Mouse (Mus musculus) intestine, postnatal 0 days (tissue): Measurements from ENCODE around the gene Ulk1. TPM values are rescaled to one million over a fixed set of nuclear protein-coding genes. Genes with fewer than 3 reads are reported as not detected.

Source experiments
- ATAC-seq: fragments of 200-750 bp; cut with Nextera tagmentation; 2 replicates; pipeline ENCODE4 v1.8.0; 2017; ENCODE audit warnings: mild to moderate bottlenecking, moderate TSS enrichment, moderate library complexity
- H3K27ac ChIP-seq: fragments of 300-500 bp; sonication (generic); 2 replicates; pipeline ENCODE4 v1.5.1; 2014; ENCODE audit warnings: mild to moderate bottlenecking, low read depth, low read length, moderate library complexity
- H3K27me3 ChIP-seq: fragments of 300-500 bp; sonication (generic); replicated peaks from 2 replicates; pipeline ENCODE4 v1.6.1; 2014; ENCODE audit warnings: low read length, mixed read lengths; ENCODE audit not compliant: control insufficient read depth, insufficient read depth
- H3K36me3 ChIP-seq: fragments of 300-500 bp; sonication (generic); 2 replicates; pipeline ENCODE4 v1.6.1; 2014; ENCODE audit warnings: mild to moderate bottlenecking, moderate library complexity; ENCODE audit not compliant: control insufficient read depth, insufficient read depth
- H3K4me1 ChIP-seq: fragments of 300-500 bp; sonication (generic); replicated peaks from 2 replicates; pipeline ENCODE4 v1.6.1; 2014; ENCODE audit warnings: antibody characterized with exemption, low read length, mixed read lengths; ENCODE audit not compliant: control insufficient read depth, insufficient read depth
- H3K4me2 ChIP-seq: fragments of 300-500 bp; sonication (generic); replicated peaks from 2 replicates; pipeline ENCODE4 v1.6.1; 2014; ENCODE audit warnings: low read depth, mild to moderate bottlenecking, moderate library complexity
- H3K4me3 ChIP-seq: fragments of 300-500 bp; sonication (generic); 2 replicates; pipeline ENCODE4 v1.5.1; 2014; ENCODE audit warnings: low read depth, low read length
- H3K9ac ChIP-seq: fragments of 300-500 bp; sonication (generic); 2 replicates; pipeline ENCODE4 v1.6.1; 2014; ENCODE audit warnings: mild to moderate bottlenecking, low read depth, low read length
- H3K9me3 ChIP-seq: fragments of 300-500 bp; sonication (generic); 2 replicates; pipeline ENCODE4 v1.6.1; 2016; ENCODE audit warnings: mixed run types; ENCODE audit not compliant: control insufficient read depth
- CTCF ChIP-seq: sonication (generic); IDR thresholded peaks from 2 replicates; pipeline ENCODE4 v1.5.1; 2016; ENCODE audit warnings: low read depth, mild to moderate bottlenecking, control low read depth, antibody characterized with exemption, moderate library complexity
- WGBS: fragments of 180-500 bp; shearing (Covaris S2); extraction: QIAGEN DNeasy Blood & Tissue Kit; methylation state at CpG from one replicate; pipeline ENCODE4 v1.1.7; 2014; 5-methylcytosine and 5-hydroxymethylcytosine counted together
- polyA plus RNA-seq: library from polyadenylated mRNA; unstranded; fragments of >200 nt; fragmentation: Nextera tagmentation; extraction: Ambion mirVana; gene quantifications from 2 replicates; pipeline ENCODE4 v1.2.1, GENCODE M21; 2015

Gene Ulk1
- polyA plus RNA-seq, 1 experiment from 2014 or later: 6.0 TPM

GRCm38 (mm10) chr5:110801036-110801624 is 8.8 kb downstream of the Ulk1 start:
- peak; percentile 46 for ATAC-seq
- H3K9ac ChIP-seq: no peak overlapping the region; the same call in 1 of the 2 replicates
- no peaks in the 10 kb centered on the region for H3K4me1 ChIP-seq
- no peaks in the 10 kb centered on the region for H3K9me3 ChIP-seq
- peaks cover 40% of the 10 kb centered on the region for H3K36me3 ChIP-seq
- no peak overlapping the region for H3K4me2 ChIP-seq
- WGBS: 88% methylated on average over 3 of the region's 3 CpGs
- H3K27ac ChIP-seq: no peak overlapping the region
- H3K4me3 ChIP-seq: no peak overlapping the region
- no peak for TF ChIP-seq CTCF
- H3K27me3 ChIP-seq: no peaks in the 10 kb centered on the region

- Histone ChIP-seq H3K27ac (no peak overlapping the region), H3K9ac (no peak overlapping the region), H3K27me3 (no peaks in the 10 kb centered on the region), H3K9me3 (no peaks in the 10 kb centered on the region), H3K4me1 (no peaks in the 10 kb centered on the region), H3K4me2 (no peak overlapping the region), H3K36me3 (peaks cover 71% of the 10 kb centered on the region), H3K4me3 (no peak overlapping the region)
- no peak for TF ChIP-seq CTCF
- WGBS: 58% methylated on average over 4 of the region's 4 CpGs
- ATAC-seq: peak; percentile 36
Measured at GRCm38 (mm10) chr5:110797696-110798095, 12.2 kb downstream of the Ulk1 start.

GRCm38 (mm10) chr5:110794363-110794762 is 15.5 kb downstream of the Ulk1 start:
- WGBS: 89% methylated on average over 7 of the region's 7 CpGs
- no peak overlapping the region for H3K4me2 ChIP-seq
- H3K36me3 ChIP-seq: peaks cover 95% of the 10 kb centered on the region
- no peak for TF ChIP-seq CTCF
- H3K4me1 ChIP-seq: no peaks in the 10 kb centered on the region
- no peak overlapping the region for H3K4me3 ChIP-seq
- H3K9ac ChIP-seq: no peak overlapping the region
- no peaks in the 10 kb centered on the region for H3K9me3 ChIP-seq
- no peak for ATAC-seq
- no peak overlapping the region for H3K27ac ChIP-seq
- H3K27me3 ChIP-seq: no peaks in the 10 kb centered on the region

GRCm38 (mm10) chr5:110788684-110789083 is 21.2 kb downstream of the Ulk1 start:
- peak; percentile 86 for TF ChIP-seq CTCF

GRCm38 (mm10) chr5:110786081-110786835 is 23.6 kb downstream of the Ulk1 start:
- peak; percentile 62 for TF ChIP-seq CTCF
- H3K9ac ChIP-seq: no peak overlapping the region
- no peak overlapping the region for H3K4me2 ChIP-seq
- H3K27me3 ChIP-seq: no peaks in the 10 kb centered on the region
- peaks cover 61% of the 10 kb centered on the region for H3K36me3 ChIP-seq
- no peak overlapping the region for H3K4me3 ChIP-seq
- H3K4me1 ChIP-seq: no peaks in the 10 kb centered on the region
- 67% methylated on average over 11 of the region's 11 CpGs for WGBS
- no peaks in the 10 kb centered on the region for H3K9me3 ChIP-seq
- no peak overlapping the region for H3K27ac ChIP-seq
- ATAC-seq: peak; percentile 65

More at GRCm38 (mm10) chr5:110788684-110789083, 21.2 kb downstream of the Ulk1 start:
- Histone ChIP-seq H3K36me3 (peaks cover 85% of the 10 kb centered on the region), H3K9ac (no peak overlapping the region), H3K4me2 (no peak overlapping the region), H3K9me3 (no peaks in the 10 kb centered on the region), H3K4me3 (no peak overlapping the region), H3K27ac (no peak overlapping the region), H3K27me3 (no peaks in the 10 kb centered on the region), H3K4me1 (no peaks in the 10 kb centered on the region)
- peak; percentile 31; the same call in 1 of the 2 replicates for ATAC-seq
- WGBS: 59% methylated on average over 5 of the region's 5 CpGs

GRCm38 (mm10) chr5:110783150-110783549 is 26.7 kb downstream of the Ulk1 start:
- ATAC-seq: no peak
- no peak overlapping the region for H3K27ac ChIP-seq

More at GRCm38 (mm10) chr5:110783150-110783549, 26.7 kb downstream of the Ulk1 start:
- H3K4me2 ChIP-seq: no peak overlapping the region
- H3K27me3 ChIP-seq: no peaks in the 10 kb centered on the region
- no peaks in the 10 kb centered on the region for H3K9me3 ChIP-seq
- 74% methylated on average over 8 of the region's 8 CpGs for WGBS
- no peak overlapping the region for H3K9ac ChIP-seq
- 0 out of 2 replicates have a peak, but pooled peaks cover 3% of the 10 kb centered on the region for H3K4me1 ChIP-seq
- no peak for TF ChIP-seq CTCF
- no peak overlapping the region for H3K4me3 ChIP-seq
- peaks cover 32% of the 10 kb centered on the region for H3K36me3 ChIP-seq
